ENCODE assay signal across 20 mouse cellular contexts in genomic region chr12:104827721-104828120, GRCm38 (mm10). TPM values are rescaled to one million over a fixed set of nuclear protein-coding genes. Genes with fewer than 3 reads are reported as not detected.
A peak's percentile ranks its signal among the peaks of the same experiment; 100 is the strongest.
DNase-seq lines count a peak whose midpoint lies in the region; ATAC-seq lines count a peak whose summit lies in the region.
"Had no signal": no experiment of that assay in that cellular context is flagged by ENCODE, and none has a peak within 500 bp of the region (broad histone marks: within the 10 kb centered on the region; RNA-seq: fewer than 3 reads in every experiment).

No protein-coding gene starts in this region.

- peak; percentile 52 for DNase-seq in kidney, postnatal 10 days
- no peak for DNase-seq in kidney, postnatal 14 days
- peak; percentile 47 for DNase-seq in midbrain, embryonic 14.5 days
- peak; percentile 94 for DNase-seq in retina, postnatal 1 day
- DNase-seq: B cell, adult 2 months; cerebellum, adult 8-10 months; heart, postnatal 10 days; kidney, adult 8-10 months; kidney, postnatal 4 days; lung, postnatal 10 days; right cerebral cortex, postnatal 14 days had no signal

- H3K36me3 ChIP-seq in midbrain, embryonic 14.5 days (ENCODE audit: control insufficient read depth, insufficient read depth, low read length) = no peaks in the 10 kb centered on the region
- no peaks in the 10 kb centered on the region for H3K36me3 ChIP-seq in midbrain, embryonic 15.5 days (replicated peaks)
- no peaks in the 10 kb centered on the region for H3K36me3 ChIP-seq in forebrain, embryonic 13.5 days (ENCODE audit: poor library complexity, severe bottlenecking)
- no peaks in the 10 kb centered on the region for H3K36me3 ChIP-seq in neural tube, embryonic 15.5 days
- H3K36me3 ChIP-seq: embryonic facial prominence, embryonic 13.5 days; limb, embryonic 13.5 days; liver, embryonic 15.5 days; stomach, embryonic 15.5 days had no signal

- no peak for ATAC-seq in midbrain, embryonic 14.5 days (ENCODE audit: low FRiP score, low TSS enrichment)
- ATAC-seq in midbrain, embryonic 15.5 days (replicated peaks) = no peak
- peak; percentile 60; the same call in 1 of the 2 replicates for ATAC-seq in forebrain, embryonic 13.5 days
- ATAC-seq in neural tube, embryonic 15.5 days (ENCODE audit: low FRiP score) = no peak
- ATAC-seq: inflammation-experienced regulatory T-cells, adult 6 months had no signal

- H3K4me3 ChIP-seq in midbrain, embryonic 14.5 days (replicated peaks; ENCODE audit: low read depth, low read length) = no peak overlapping the region
- H3K4me3 ChIP-seq in midbrain, embryonic 15.5 days = no peak overlapping the region
- H3K4me3 ChIP-seq in forebrain, embryonic 13.5 days = no peak overlapping the region
- no peak overlapping the region for H3K4me3 ChIP-seq in neural tube, embryonic 15.5 days (replicated peaks)
- H3K4me3 ChIP-seq: embryonic facial prominence, embryonic 13.5 days; limb, embryonic 13.5 days; liver, embryonic 15.5 days; stomach, embryonic 15.5 days had no signal

- no peak overlapping the region for H3K4me2 ChIP-seq in midbrain, embryonic 14.5 days (ENCODE audit: low read length)
- no peak overlapping the region for H3K4me2 ChIP-seq in midbrain, embryonic 15.5 days
- H3K4me2 ChIP-seq in forebrain, embryonic 13.5 days = no peak overlapping the region
- H3K4me2 ChIP-seq in neural tube, embryonic 15.5 days = no peak overlapping the region
- H3K4me2 ChIP-seq: embryonic facial prominence, embryonic 13.5 days; heart, embryonic 11.5 days; limb, embryonic 13.5 days; liver, embryonic 15.5 days; stomach, embryonic 15.5 days had no signal

- H3K9ac ChIP-seq in midbrain, embryonic 14.5 days (replicated peaks; ENCODE audit: low read length) = no peak overlapping the region
- no peak overlapping the region for H3K9ac ChIP-seq in midbrain, embryonic 15.5 days
- H3K9ac ChIP-seq in forebrain, embryonic 13.5 days = no peak overlapping the region
- H3K9ac ChIP-seq in neural tube, embryonic 15.5 days (replicated peaks) = no peak overlapping the region
- H3K9ac ChIP-seq: embryonic facial prominence, embryonic 13.5 days; limb, embryonic 13.5 days; liver, embryonic 15.5 days; stomach, embryonic 15.5 days had no signal

- WGBS in midbrain, embryonic 14.5 days = 61% methylated on average over 6 of the region's 6 CpGs
- WGBS in midbrain, embryonic 15.5 days = 56% methylated on average over 6 of the region's 6 CpGs
- WGBS in forebrain, embryonic 13.5 days = 32% methylated on average over 6 of the region's 6 CpGs
- 36% methylated on average over 6 of the region's 6 CpGs for WGBS in neural tube, embryonic 15.5 days

- peaks cover 4% of the 10 kb centered on the region; the same call in 1 of the 2 replicates for H3K27me3 ChIP-seq in midbrain, embryonic 14.5 days (ENCODE audit: control insufficient read depth, insufficient read depth, low read length)
- H3K27me3 ChIP-seq in midbrain, embryonic 15.5 days (replicated peaks) = no peaks in the 10 kb centered on the region
- peaks cover 10% of the 10 kb centered on the region; the same call in 1 of the 2 replicates for H3K27me3 ChIP-seq in forebrain, embryonic 13.5 days
- H3K27me3 ChIP-seq in neural tube, embryonic 15.5 days (replicated peaks) = no peaks in the 10 kb centered on the region
- H3K27me3 ChIP-seq: embryonic facial prominence, embryonic 13.5 days; stomach, embryonic 15.5 days had no signal

- H3K4me1 ChIP-seq in midbrain, embryonic 14.5 days (ENCODE audit: control insufficient read depth, insufficient read depth, low read length) = peaks cover 4% of the 10 kb centered on the region; the same call in 1 of the 2 replicates
- H3K4me1 ChIP-seq in midbrain, embryonic 15.5 days = peaks cover 16% of the 10 kb centered on the region
- H3K4me1 ChIP-seq in forebrain, embryonic 13.5 days = peaks cover 49% of the 10 kb centered on the region
- H3K4me1 ChIP-seq in neural tube, embryonic 15.5 days = peaks cover 11% of the 10 kb centered on the region

- H3K27ac ChIP-seq in midbrain, embryonic 14.5 days (replicated peaks; ENCODE audit: low read depth, low read length) = no peak overlapping the region
- no peak overlapping the region for H3K27ac ChIP-seq in midbrain, embryonic 15.5 days
- no peak overlapping the region for H3K27ac ChIP-seq in forebrain, embryonic 13.5 days
- H3K27ac ChIP-seq in neural tube, embryonic 15.5 days (replicated peaks) = no peak overlapping the region
- H3K27ac ChIP-seq: limb, embryonic 13.5 days; liver, embryonic 15.5 days; stomach, embryonic 15.5 days had no signal

- no peaks in the 10 kb centered on the region for H3K9me3 ChIP-seq in midbrain, embryonic 14.5 days (ENCODE audit: control insufficient read depth, low read length)
- H3K9me3 ChIP-seq in midbrain, embryonic 15.5 days = no peaks in the 10 kb centered on the region
- 0 out of 2 replicates have a peak, but pooled peaks cover 2% of the 10 kb centered on the region for H3K9me3 ChIP-seq in forebrain, embryonic 13.5 days (replicated peaks)
- no peaks in the 10 kb centered on the region for H3K9me3 ChIP-seq in neural tube, embryonic 15.5 days (replicated peaks)
- H3K9me3 ChIP-seq: embryonic facial prominence, embryonic 13.5 days; limb, embryonic 13.5 days; liver, embryonic 15.5 days; stomach, embryonic 15.5 days had no signal

RNA-seq across cellular contexts. Expression of gene Clmn, which starts 37.2 kb away (rescaled TPM):
- 0.81 and 0.99 TPM in 2 replicates for polyA plus RNA-seq in midbrain, embryonic 14.5 days (2014; fragmentation: Nextera tagmentation; extraction: Ambion mirVana)
- polyA plus RNA-seq in midbrain, embryonic 15.5 days (2015; fragmentation: Nextera tagmentation; extraction: Ambion mirVana) = 1.4 and 1.7 TPM in 2 replicates
- 0.75 and 0.83 TPM in 2 replicates for polyA plus RNA-seq in forebrain, embryonic 13.5 days (2015; fragmentation: Nextera tagmentation; extraction: Ambion mirVana)
- 1.3 and 1.6 TPM in 2 replicates for polyA plus RNA-seq in neural tube, embryonic 15.5 days (2015; fragmentation: Nextera tagmentation; extraction: Ambion mirVana)
